Mouse (Mus musculus): ENCODE data around the gene Ttll3. TPM values are rescaled to one million over a fixed set of nuclear protein-coding genes. Genes with fewer than 3 reads are reported as not detected.

Ttll3 gene
- polyA plus RNA-seq, 1 experiment, result 1.9 TPM

DNA sequence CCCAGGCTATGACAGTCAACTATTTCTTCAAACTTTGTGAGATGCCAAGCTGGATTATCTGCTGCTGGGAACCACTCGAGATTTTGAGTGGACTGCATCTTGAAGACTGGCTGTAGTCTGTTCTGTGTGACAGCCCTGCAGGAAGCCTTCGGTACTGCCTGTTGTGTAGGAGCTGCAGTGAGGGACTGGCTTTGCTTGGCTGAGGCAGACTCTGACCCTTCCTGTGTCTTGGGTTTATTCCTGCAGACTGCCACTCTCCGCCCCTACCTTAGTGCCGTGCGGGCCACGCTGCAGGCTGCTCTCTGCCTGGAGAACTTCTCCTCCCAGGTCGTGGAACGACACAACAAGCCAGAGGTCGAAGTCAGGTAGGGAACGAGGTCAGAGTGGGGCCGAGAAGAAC lies 8.6 kb upstream of the Ttll3 start:
- Histone ChIP-seq H3K4me2 (ENCODE audit: low read depth) (no peak overlapping the region), H3ac (ENCODE audit: control insufficient read depth, insufficient read length) (no peak overlapping the region), H3K4me3 (no peak overlapping the region), H3K36me3 (ENCODE audit: control insufficient read depth, insufficient read depth) (peaks cover 30% of the 10 kb centered on the region), H3K27me3 (ENCODE audit: control insufficient read depth, insufficient read depth, insufficient read length) (no peaks in the 10 kb centered on the region), H3K79me2 (ENCODE audit: control insufficient read depth, insufficient read depth) (peaks cover 36% of the 10 kb centered on the region)
- TF ChIP-seq TCF3 (IDR thresholded peaks at IDR 0.05; ENCODE audit: insufficient read length, low read depth), result no peak
- no peak for TF ChIP-seq MAX (IDR thresholded peaks at IDR 0.05; ENCODE audit: low read depth)
- no peak for TF ChIP-seq USF1 (IDR thresholded peaks at IDR 0.05; ENCODE audit: low read depth)
- TF ChIP-seq POLR2A (IDR thresholded peaks at IDR 0.05; ENCODE audit: insufficient read length, low read depth), result no peak
- TF ChIP-seq MYOD1 (IDR thresholded peaks at IDR 0.05; ENCODE audit: control insufficient read depth in 1 of 3, insufficient read length in 2 of 3, low read depth in 2 of 3), result no peak
- no peak for TF ChIP-seq TCF12 (IDR thresholded peaks at IDR 0.05; ENCODE audit: insufficient read depth, poor library complexity, severe bottlenecking)
- no peak for TF ChIP-seq CEBPB (IDR thresholded peaks at IDR 0.05; ENCODE audit: insufficient read depth, poor library complexity, severe bottlenecking)
- TF ChIP-seq MYOG (IDR thresholded peaks at IDR 0.05; ENCODE audit: control insufficient read depth in 1 of 3, insufficient read depth in 1 of 3, insufficient read length in 2 of 3, low read depth in 2 of 3), result no peak
- no peak for TF ChIP-seq POLR2AphosphoS2 (IDR thresholded peaks at IDR 0.05; ENCODE audit: insufficient read length, low read depth)
- TF ChIP-seq SRF (IDR thresholded peaks at IDR 0.05; ENCODE audit: control insufficient read depth, insufficient read length, low read depth), result no peak
- TF ChIP-seq REST (IDR thresholded peaks at IDR 0.05; ENCODE audit: insufficient read depth, insufficient read length), result no peak
- no peak for TF ChIP-seq E2F4 (IDR thresholded peaks at IDR 0.05; ENCODE audit: insufficient read depth)

DNA sequence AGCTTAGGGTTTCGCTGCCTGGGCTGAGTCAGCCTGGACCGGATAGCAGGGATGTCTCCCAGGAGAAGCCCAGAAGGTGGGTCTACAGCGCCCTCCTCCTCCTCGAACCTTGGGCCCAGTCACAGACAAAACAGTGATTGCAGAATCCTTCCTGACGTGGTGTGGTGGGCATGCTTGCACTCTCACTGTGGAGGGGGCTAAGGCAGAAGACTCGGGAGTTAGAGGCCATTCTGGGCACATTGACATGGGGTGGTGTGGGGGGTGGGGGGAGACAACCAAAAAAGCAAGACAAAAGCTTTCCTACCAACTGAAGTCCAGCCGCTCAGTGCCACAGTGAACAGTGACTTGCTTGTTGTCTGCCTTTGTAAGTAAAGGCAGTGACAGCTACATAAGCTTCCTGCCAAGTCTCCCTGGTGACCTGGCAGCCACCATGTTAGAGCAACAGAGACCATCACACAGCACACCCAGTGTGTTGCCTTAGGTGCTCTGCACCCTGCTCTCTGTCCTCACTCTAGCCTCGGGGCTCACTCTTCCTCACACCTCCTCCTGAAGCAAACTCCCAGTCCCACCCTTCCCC lies 4.6 kb upstream of the Ttll3 start:
- H3K4me3 ChIP-seq, result no peak overlapping the region
- H3K4me2 ChIP-seq (ENCODE audit: low read depth), result no peak overlapping the region
- TF ChIP-seq TCF3 (IDR thresholded peaks at IDR 0.05; ENCODE audit: insufficient read length, low read depth) (no peak), REST (IDR thresholded peaks at IDR 0.05; ENCODE audit: insufficient read depth, insufficient read length) (no peak), MYOD1 (IDR thresholded peaks at IDR 0.05; ENCODE audit: control insufficient read depth in 1 of 3, insufficient read length in 2 of 3, low read depth in 2 of 3) (no peak), POLR2AphosphoS2 (IDR thresholded peaks at IDR 0.05; ENCODE audit: insufficient read length, low read depth) (no peak), USF1 (IDR thresholded peaks at IDR 0.05; ENCODE audit: low read depth) (no peak), CEBPB (IDR thresholded peaks at IDR 0.05; ENCODE audit: insufficient read depth, poor library complexity, severe bottlenecking) (no peak), MAX (IDR thresholded peaks at IDR 0.05; ENCODE audit: low read depth) (no peak), E2F4 (IDR thresholded peaks at IDR 0.05; ENCODE audit: insufficient read depth) (no peak), MYOG (IDR thresholded peaks at IDR 0.05; ENCODE audit: control insufficient read depth in 1 of 3, insufficient read depth in 1 of 3, insufficient read length in 2 of 3, low read depth in 2 of 3) (no peak), SRF (IDR thresholded peaks at IDR 0.05; ENCODE audit: control insufficient read depth, insufficient read length, low read depth) (no peak), POLR2A (IDR thresholded peaks at IDR 0.05; ENCODE audit: insufficient read length, low read depth) (no peak), TCF12 (IDR thresholded peaks at IDR 0.05; ENCODE audit: insufficient read depth, poor library complexity, severe bottlenecking) (no peak)
- no peak overlapping the region for H3ac ChIP-seq (ENCODE audit: control insufficient read depth, insufficient read length)
- peaks cover 45% of the 10 kb centered on the region for H3K36me3 ChIP-seq (ENCODE audit: control insufficient read depth, insufficient read depth)
- H3K79me2 ChIP-seq (ENCODE audit: control insufficient read depth, insufficient read depth), result peaks cover 20% of the 10 kb centered on the region
- no peaks in the 10 kb centered on the region for H3K27me3 ChIP-seq (ENCODE audit: control insufficient read depth, insufficient read depth, insufficient read length)

DNA sequence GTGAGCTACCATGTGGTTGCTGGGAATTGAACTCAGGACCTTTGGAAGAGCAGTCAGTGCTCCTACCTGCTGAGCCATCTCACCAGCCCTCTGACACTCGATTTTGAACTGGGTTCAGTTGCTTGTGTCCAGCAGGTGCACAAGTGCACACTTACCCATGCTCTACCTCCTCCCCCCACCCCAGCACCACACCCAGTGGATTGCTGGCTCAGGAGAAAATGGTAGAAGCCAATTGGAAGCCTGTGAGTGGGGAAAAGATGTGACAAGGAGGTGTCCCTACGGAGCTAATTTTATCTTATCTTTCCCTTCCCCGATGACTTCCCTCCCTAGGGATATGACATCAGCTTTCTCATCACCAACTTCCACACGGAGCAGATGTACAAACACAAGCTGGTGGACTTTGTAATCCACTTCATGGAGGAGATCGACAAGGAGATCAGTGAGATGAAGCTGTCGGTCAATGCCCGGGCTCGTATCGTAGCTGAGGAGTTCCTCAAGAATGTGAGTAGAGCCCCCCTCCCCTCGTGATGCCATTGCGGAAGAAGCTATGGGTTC lies 3.8 kb upstream of the Ttll3 start:
- Histone ChIP-seq H3ac (ENCODE audit: control insufficient read depth, insufficient read length) (no peak overlapping the region), H3K36me3 (ENCODE audit: control insufficient read depth, insufficient read depth) (peaks cover 53% of the 10 kb centered on the region), H3K4me3 (no peak overlapping the region), H3K27me3 (ENCODE audit: control insufficient read depth, insufficient read depth, insufficient read length) (no peaks in the 10 kb centered on the region), H3K79me2 (ENCODE audit: control insufficient read depth, insufficient read depth) (peaks cover 12% of the 10 kb centered on the region), H3K4me2 (ENCODE audit: low read depth) (no peak overlapping the region)
- TF ChIP-seq TCF12 (IDR thresholded peaks at IDR 0.05; ENCODE audit: insufficient read depth, poor library complexity, severe bottlenecking), result no peak
- TF ChIP-seq E2F4 (IDR thresholded peaks at IDR 0.05; ENCODE audit: insufficient read depth), result no peak
- TF ChIP-seq REST (IDR thresholded peaks at IDR 0.05; ENCODE audit: insufficient read depth, insufficient read length), result no peak
- TF ChIP-seq SRF (IDR thresholded peaks at IDR 0.05; ENCODE audit: control insufficient read depth, insufficient read length, low read depth), result no peak
- TF ChIP-seq MYOD1 (IDR thresholded peaks at IDR 0.05; ENCODE audit: control insufficient read depth in 1 of 3, insufficient read length in 2 of 3, low read depth in 2 of 3), result no peak
- no peak for TF ChIP-seq POLR2AphosphoS2 (IDR thresholded peaks at IDR 0.05; ENCODE audit: insufficient read length, low read depth)
- no peak for TF ChIP-seq USF1 (IDR thresholded peaks at IDR 0.05; ENCODE audit: low read depth)
- TF ChIP-seq MAX (IDR thresholded peaks at IDR 0.05; ENCODE audit: low read depth), result no peak
- TF ChIP-seq CEBPB (IDR thresholded peaks at IDR 0.05; ENCODE audit: insufficient read depth, poor library complexity, severe bottlenecking), result no peak
- no peak for TF ChIP-seq TCF3 (IDR thresholded peaks at IDR 0.05; ENCODE audit: insufficient read length, low read depth)
- TF ChIP-seq POLR2A (IDR thresholded peaks at IDR 0.05; ENCODE audit: insufficient read length, low read depth), result no peak
- no peak for TF ChIP-seq MYOG (IDR thresholded peaks at IDR 0.05; ENCODE audit: control insufficient read depth in 1 of 3, insufficient read depth in 1 of 3, insufficient read length in 2 of 3, low read depth in 2 of 3)

DNA sequence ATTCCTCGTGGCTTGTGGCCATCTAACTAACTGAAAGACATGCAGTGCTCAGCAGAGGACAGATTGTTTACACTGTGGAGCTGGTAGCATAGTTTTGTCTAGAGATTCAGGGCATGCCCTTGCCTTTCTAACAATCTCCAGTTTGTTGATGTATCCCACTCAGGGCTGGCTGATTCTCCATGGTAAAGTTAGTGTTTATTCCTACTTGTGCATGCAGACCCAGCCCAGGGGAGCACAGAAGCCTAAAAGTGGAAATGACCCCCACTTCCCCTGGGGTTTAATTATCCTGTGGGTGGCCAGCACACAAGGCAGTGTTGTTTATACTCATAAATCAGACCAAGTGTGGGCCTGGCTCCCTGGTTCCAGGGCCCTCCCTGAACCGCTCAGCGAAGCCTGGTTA lies 3.0 kb upstream of the Ttll3 start:
- no peak for TF ChIP-seq REST (IDR thresholded peaks at IDR 0.05; ENCODE audit: insufficient read depth, insufficient read length)
- TF ChIP-seq MAX (IDR thresholded peaks at IDR 0.05; ENCODE audit: low read depth), result no peak
- no peak for TF ChIP-seq POLR2AphosphoS2 (IDR thresholded peaks at IDR 0.05; ENCODE audit: insufficient read length, low read depth)
- no peak for TF ChIP-seq MYOD1 (IDR thresholded peaks at IDR 0.05; ENCODE audit: control insufficient read depth in 1 of 3, insufficient read length in 2 of 3, low read depth in 2 of 3)
- no peak for TF ChIP-seq TCF12 (IDR thresholded peaks at IDR 0.05; ENCODE audit: insufficient read depth, poor library complexity, severe bottlenecking)
- TF ChIP-seq SRF (IDR thresholded peaks at IDR 0.05; ENCODE audit: control insufficient read depth, insufficient read length, low read depth), result no peak
- no peak for TF ChIP-seq MYOG (IDR thresholded peaks at IDR 0.05; ENCODE audit: control insufficient read depth in 1 of 3, insufficient read depth in 1 of 3, insufficient read length in 2 of 3, low read depth in 2 of 3)
- H3K36me3 ChIP-seq (ENCODE audit: control insufficient read depth, insufficient read depth), result peaks cover 53% of the 10 kb centered on the region
- H3K4me3 ChIP-seq, result no peak overlapping the region
- no peak overlapping the region for H3K4me2 ChIP-seq (ENCODE audit: low read depth)
- H3K27me3 ChIP-seq (ENCODE audit: control insufficient read depth, insufficient read depth, insufficient read length), result no peaks in the 10 kb centered on the region
- H3ac ChIP-seq (ENCODE audit: control insufficient read depth, insufficient read length), result no peak overlapping the region
- peaks cover 6% of the 10 kb centered on the region for H3K79me2 ChIP-seq (ENCODE audit: control insufficient read depth, insufficient read depth)

All from myocyte (in vitro differentiated cells).